Mouse (Mus musculus) midbrain, embryonic 11.5 days (tissue): ENCODE measurements at regions not wholly inside any gene's neighbourhood (a gene's known extent, or its start where the extent isn't known, plus 50 kb on each side); places are given as distances from the start of the nearest gene placed in this dataset.

Experiments
- ATAC-seq: fragments of 200-750 bp; cut with Nextera tagmentation; 2 replicates; pipeline ENCODE4 v1.8.0; 2017; ENCODE audit warnings: moderate TSS enrichment, moderate library complexity; ENCODE audit not compliant: low FRiP score
- DNase-seq: peaks from one replicate; pipeline ENCODE4 v3.0.0; 2015; ENCODE audit warnings: low spot score; ENCODE audit errors: missing footprints
- H3K27ac ChIP-seq: fragments of 300-500 bp; sonication (generic); 2 replicates; pipeline ENCODE4 v1.5.1; 2014; ENCODE audit warnings: low read depth, low read length
- H3K27me3 ChIP-seq: fragments of 300-500 bp; sonication (generic); 2 replicates; pipeline ENCODE4 v1.6.1; 2014; ENCODE audit warnings: mild to moderate bottlenecking, low read length, moderate library complexity, mixed read lengths; ENCODE audit not compliant: control insufficient read depth, insufficient read depth
- H3K36me3 ChIP-seq: fragments of 300-500 bp; sonication (generic); 2 replicates; pipeline ENCODE4 v1.6.1; 2014; ENCODE audit warnings: mild to moderate bottlenecking, low read length, moderate library complexity, mixed read lengths; ENCODE audit not compliant: control insufficient read depth, insufficient read depth
- H3K4me1 ChIP-seq: fragments of 300-500 bp; sonication (generic); 2 replicates; pipeline ENCODE4 v1.6.1; 2014; ENCODE audit warnings: low read length; ENCODE audit not compliant: control insufficient read depth, insufficient read depth
- H3K4me2 ChIP-seq: fragments of 300-500 bp; sonication (generic); 2 replicates; pipeline ENCODE4 v1.6.1; 2014; ENCODE audit warnings: mild to moderate bottlenecking, moderate library complexity
- H3K4me3 ChIP-seq: fragments of 300-500 bp; sonication (generic); 2 replicates; pipeline ENCODE4 v1.5.1; 2014; ENCODE audit warnings: low read depth, low read length
- H3K9ac ChIP-seq: fragments of 300-500 bp; sonication (generic); 2 replicates; pipeline ENCODE4 v1.6.1; 2014; ENCODE audit warnings: low read length
- H3K9me3 ChIP-seq: fragments of 300-500 bp; sonication (generic); 2 replicates; pipeline ENCODE4 v1.6.1; 2016; ENCODE audit warnings: low read length; ENCODE audit not compliant: control insufficient read depth
- WGBS: fragments of 180-500 bp; shearing (Covaris S2); extraction: QIAGEN DNeasy Blood & Tissue Kit; methylation state at CpG from one replicate; pipeline ENCODE4 v1.1.7; 2014; 5-methylcytosine and 5-hydroxymethylcytosine counted together

- DNase-seq (peak; percentile 51), ATAC-seq (no peak)
- no peaks in the 10 kb centered on the region for H3K36me3 ChIP-seq
- 81% methylated on average over 3 of the region's 3 CpGs for WGBS
- H3K9me3 ChIP-seq: no peaks in the 10 kb centered on the region
- no peak overlapping the region for H3K9ac ChIP-seq
- H3K4me2 ChIP-seq: no peak overlapping the region
- no peaks in the 10 kb centered on the region for H3K4me1 ChIP-seq
- no peak overlapping the region for H3K4me3 ChIP-seq
- H3K27me3 ChIP-seq: no peaks in the 10 kb centered on the region
- no peak overlapping the region for H3K27ac ChIP-seq
Observed at GRCm38 (mm10) chr9:83258476-83258875, 112.0 kb upstream of the Hmgn3 start.

DNA sequence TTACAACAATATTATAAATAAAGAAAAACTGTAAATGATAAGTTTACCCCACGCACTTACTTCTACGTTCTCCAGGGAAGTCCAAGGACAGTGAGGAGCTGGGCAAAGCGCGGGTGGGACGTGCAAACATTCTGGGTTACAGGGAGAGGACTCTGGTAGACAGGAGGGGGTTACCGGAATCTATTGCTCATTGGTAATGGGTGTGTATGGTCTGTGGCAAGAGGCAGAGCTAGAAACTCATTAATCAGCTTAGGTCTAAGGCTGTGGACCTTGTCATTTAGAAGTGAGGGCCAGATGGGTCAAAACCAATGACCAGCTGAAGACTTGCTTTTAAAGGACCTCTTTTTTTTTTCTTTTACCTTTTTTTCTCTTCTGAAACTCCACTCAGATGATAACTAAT, 107.9 kb upstream of the Hmgn3 start:
- Histone ChIP-seq H3K27me3 (no peaks in the 10 kb centered on the region), H3K9me3 (no peaks in the 10 kb centered on the region), H3K4me1 (no peaks in the 10 kb centered on the region), H3K36me3 (no peaks in the 10 kb centered on the region), H3K9ac (no peak overlapping the region), H3K4me3 (no peak overlapping the region), H3K27ac (no peak overlapping the region), H3K4me2 (no peak overlapping the region)
- WGBS: 94% methylated on average over 6 of the region's 6 CpGs
- ATAC-seq (no peak), DNase-seq (no peak)

- H3K9me3 ChIP-seq: no peaks in the 10 kb centered on the region
- DNase-seq: no peak
- 94% methylated on average over 11 of the region's 11 CpGs for WGBS
- H3K4me2 ChIP-seq: no peak overlapping the region
- H3K36me3 ChIP-seq: no peaks in the 10 kb centered on the region
- H3K27me3 ChIP-seq: no peaks in the 10 kb centered on the region
- no peak overlapping the region for H3K9ac ChIP-seq
- no peak for ATAC-seq
- H3K4me1 ChIP-seq: no peaks in the 10 kb centered on the region
- H3K27ac ChIP-seq: no peak overlapping the region
- H3K4me3 ChIP-seq: no peak overlapping the region
Observed at GRCm38 (mm10) chr9:83253789-83254188, 107.3 kb upstream of the Hmgn3 start.

DNA sequence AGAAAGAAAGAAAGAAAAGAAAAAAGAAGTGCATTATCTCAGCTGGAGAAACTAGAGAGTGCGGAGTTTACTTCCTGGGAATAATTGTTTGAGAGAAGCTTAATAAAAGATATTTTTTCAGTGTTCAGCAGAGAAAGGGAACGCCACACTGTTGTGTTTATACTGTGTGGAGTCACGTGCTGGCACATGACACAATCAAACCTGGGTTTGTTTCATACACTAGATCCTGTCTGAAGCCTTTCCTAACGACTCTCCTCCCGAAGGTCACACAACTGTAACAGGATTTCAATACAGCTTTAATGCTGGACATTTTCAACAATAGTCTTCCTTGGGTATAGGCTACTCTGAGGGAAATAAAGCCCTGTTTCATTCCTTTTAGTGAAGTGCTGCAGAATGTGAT, 105.3 kb upstream of the Hmgn3 start:
- 79% methylated on average over 5 of the region's 5 CpGs for WGBS
- ATAC-seq: no peak

GRCm38 (mm10) chr9:83249871-83250270, 103.4 kb upstream of the Hmgn3 start:
- DNase-seq (no peak), ATAC-seq (no peak)
- Histone ChIP-seq H3K27ac (no peak overlapping the region), H3K9me3 (no peaks in the 10 kb centered on the region), H3K4me1 (no peaks in the 10 kb centered on the region), H3K27me3 (no peaks in the 10 kb centered on the region), H3K36me3 (no peaks in the 10 kb centered on the region), H3K9ac (no peak overlapping the region), H3K4me2 (no peak overlapping the region), H3K4me3 (no peak overlapping the region)
- 91% methylated on average over 5 of the region's 5 CpGs for WGBS

More for the DNA sequence above, 105.3 kb upstream of the Hmgn3 start:
- no peak overlapping the region for H3K27ac ChIP-seq
- no peaks in the 10 kb centered on the region for H3K9me3 ChIP-seq
- H3K9ac ChIP-seq: no peak overlapping the region
- H3K4me1 ChIP-seq: no peaks in the 10 kb centered on the region
- no peak for DNase-seq
- no peak overlapping the region for H3K4me3 ChIP-seq
- H3K27me3 ChIP-seq: no peaks in the 10 kb centered on the region
- H3K4me2 ChIP-seq: no peak overlapping the region
- H3K36me3 ChIP-seq: no peaks in the 10 kb centered on the region

GRCm38 (mm10) chr9:83248164-83248730, 101.8 kb upstream of the Hmgn3 start:
- Histone ChIP-seq H3K27ac (no peak overlapping the region), H3K9ac (no peak overlapping the region), H3K36me3 (no peaks in the 10 kb centered on the region), H3K4me3 (no peak overlapping the region), H3K27me3 (no peaks in the 10 kb centered on the region), H3K4me1 (no peaks in the 10 kb centered on the region), H3K9me3 (no peaks in the 10 kb centered on the region), H3K4me2 (no peak overlapping the region)
- 93% methylated on average over 2 of the region's 2 CpGs for WGBS
- ATAC-seq (no peak), DNase-seq (no peak)

DNA sequence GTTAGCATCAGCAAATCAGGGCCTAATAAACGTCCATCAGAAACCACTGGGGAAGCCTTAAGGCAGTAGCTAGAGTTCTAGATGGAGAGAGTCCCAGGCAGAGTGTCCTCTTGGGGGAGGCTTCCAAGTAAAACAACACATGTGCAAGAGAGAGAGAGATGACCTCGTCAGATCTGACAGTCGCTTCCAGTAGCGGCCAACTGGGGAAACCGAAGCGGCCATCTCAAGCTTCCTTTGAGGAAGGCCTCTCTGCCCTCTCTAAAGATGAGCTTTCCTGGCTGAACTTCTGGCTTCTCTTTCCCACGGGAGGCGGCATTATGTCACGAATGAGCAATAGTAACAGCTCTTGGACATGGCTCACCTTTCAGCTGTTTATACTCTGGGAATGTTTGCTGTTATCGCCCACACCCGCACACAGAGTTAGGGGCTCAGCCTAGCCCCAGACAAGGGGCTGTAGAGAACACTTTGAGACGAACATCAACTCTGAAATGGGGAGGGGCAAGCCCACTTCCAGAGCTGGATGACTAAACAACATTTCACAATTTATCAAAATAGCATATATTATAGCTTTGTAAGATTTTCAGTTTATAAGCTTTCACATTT, 100.7 kb upstream of the Hmgn3 start:
- Histone ChIP-seq H3K36me3 (no peaks in the 10 kb centered on the region), H3K27ac (no peak overlapping the region), H3K4me2 (no peak overlapping the region), H3K4me1 (no peaks in the 10 kb centered on the region), H3K9me3 (no peaks in the 10 kb centered on the region), H3K9ac (no peak overlapping the region), H3K4me3 (no peak overlapping the region), H3K27me3 (no peaks in the 10 kb centered on the region)
- 80% methylated on average over 12 of the region's 12 CpGs for WGBS
- DNase-seq: no peak
- ATAC-seq: no peak

DNA sequence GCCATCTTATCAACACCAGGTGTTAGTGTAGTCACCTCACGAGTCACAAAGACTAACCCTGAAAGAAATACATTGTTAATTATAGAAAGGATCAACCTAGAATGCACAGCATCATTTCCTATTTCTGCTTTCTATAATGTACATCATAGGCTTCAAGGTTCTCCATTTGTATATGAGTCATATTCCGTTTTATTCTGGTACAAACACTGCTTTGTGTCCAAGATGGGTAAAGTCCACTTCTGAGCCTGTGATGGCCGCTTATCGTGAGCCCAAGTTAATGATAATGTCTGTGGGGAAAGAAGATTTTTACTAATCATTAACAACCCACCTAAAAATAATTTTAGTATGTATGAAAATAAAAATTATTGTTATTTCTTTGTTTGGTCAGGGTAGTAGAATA, 94.6 kb upstream of the Hmgn3 start:
- Histone ChIP-seq H3K9ac (no peak overlapping the region), H3K27me3 (no peaks in the 10 kb centered on the region), H3K9me3 (no peaks in the 10 kb centered on the region), H3K4me1 (no peaks in the 10 kb centered on the region), H3K36me3 (no peaks in the 10 kb centered on the region), H3K4me3 (no peak overlapping the region), H3K4me2 (no peak overlapping the region), H3K27ac (no peak overlapping the region)
- DNase-seq (no peak), ATAC-seq (no peak)
- 92% methylated on average over 4 of the region's 4 CpGs for WGBS

- no peak overlapping the region for H3K27ac ChIP-seq
- DNase-seq (no peak), ATAC-seq (no peak)
- no peaks in the 10 kb centered on the region for H3K27me3 ChIP-seq
- 77% methylated on average over 10 of the region's 10 CpGs for WGBS
- H3K9me3 ChIP-seq: no peaks in the 10 kb centered on the region
- no peak overlapping the region for H3K4me3 ChIP-seq
- no peak overlapping the region for H3K4me2 ChIP-seq
- no peaks in the 10 kb centered on the region for H3K36me3 ChIP-seq
- H3K4me1 ChIP-seq: no peaks in the 10 kb centered on the region
- H3K9ac ChIP-seq: no peak overlapping the region
Observed at GRCm38 (mm10) chr9:83239097-83239496, 92.6 kb upstream of the Hmgn3 start.
